Mouse (Mus musculus): ENCODE data around the gene Ppa2. TPM values are rescaled to one million over a fixed set of nuclear protein-coding genes. Genes with fewer than 3 reads are reported as not detected.

The Ppa2 gene
- polyA plus RNA-seq, 1 experiment: 44.3 TPM

- Histone ChIP-seq H3K79me2 (ENCODE audit: control insufficient read depth, insufficient read depth) (no peaks in the 10 kb centered on the region), H3K36me3 (ENCODE audit: control insufficient read depth, insufficient read depth) (no peaks in the 10 kb centered on the region), H3K27me3 (ENCODE audit: control insufficient read depth, insufficient read depth, insufficient read length) (no peaks in the 10 kb centered on the region), H3K4me2 (ENCODE audit: low read depth) (no peak overlapping the region), H3ac (ENCODE audit: control insufficient read depth, insufficient read length) (no peak overlapping the region), H3K4me3 (no peak overlapping the region)
- TF ChIP-seq E2F4 (IDR thresholded peaks at IDR 0.05; ENCODE audit: insufficient read depth) (no peak), MYOD1 (IDR thresholded peaks at IDR 0.05; ENCODE audit: control insufficient read depth in 1 of 3, insufficient read length in 2 of 3, low read depth in 2 of 3) (no peak), CEBPB (IDR thresholded peaks at IDR 0.05; ENCODE audit: insufficient read depth, poor library complexity, severe bottlenecking) (no peak), SRF (IDR thresholded peaks at IDR 0.05; ENCODE audit: control insufficient read depth, insufficient read length, low read depth) (no peak), POLR2A (IDR thresholded peaks at IDR 0.05; ENCODE audit: insufficient read length, low read depth) (no peak), USF1 (IDR thresholded peaks at IDR 0.05; ENCODE audit: low read depth) (no peak)
Observed at GRCm38 (mm10) chr3:133336400-133336799, 26.5 kb downstream of the Ppa2 start.

- H3K79me2 ChIP-seq (ENCODE audit: control insufficient read depth, insufficient read depth): no peaks in the 10 kb centered on the region
- no peak overlapping the region for H3K4me3 ChIP-seq
Observed at GRCm38 (mm10) chr3:133338851-133339356, 29.0 kb downstream of the Ppa2 start.

GRCm38 (mm10) chr3:133339411-133339823, 29.5 kb downstream of the Ppa2 start:
- H3K27me3 ChIP-seq (ENCODE audit: control insufficient read depth, insufficient read depth, insufficient read length): no peaks in the 10 kb centered on the region
- no peaks in the 10 kb centered on the region for H3K79me2 ChIP-seq (ENCODE audit: control insufficient read depth, insufficient read depth)
- H3K36me3 ChIP-seq (ENCODE audit: control insufficient read depth, insufficient read depth): no peaks in the 10 kb centered on the region
- peak overlapping the region; percentile 27 for H3K4me2 ChIP-seq (ENCODE audit: low read depth)
- no peak overlapping the region for H3ac ChIP-seq (ENCODE audit: control insufficient read depth, insufficient read length)
- H3K4me3 ChIP-seq: no peak overlapping the region
- TF ChIP-seq MYOG (IDR thresholded peaks at IDR 0.05; ENCODE audit: control insufficient read depth in 1 of 3, insufficient read depth in 1 of 3, insufficient read length in 2 of 3, low read depth in 2 of 3) (peak; percentile 11 to 63 (median 43)), MYOD1 (IDR thresholded peaks at IDR 0.05; ENCODE audit: control insufficient read depth in 1 of 3, insufficient read length in 2 of 3, low read depth in 2 of 3) (peak in 2 of 3 experiments; percentile 54 to 79), TCF3 (IDR thresholded peaks at IDR 0.05; ENCODE audit: insufficient read length, low read depth) (no peak)

More at GRCm38 (mm10) chr3:133338851-133339356, 29.0 kb downstream of the Ppa2 start:
- no peaks in the 10 kb centered on the region for H3K27me3 ChIP-seq (ENCODE audit: control insufficient read depth, insufficient read depth, insufficient read length)
- H3K4me2 ChIP-seq (ENCODE audit: low read depth): peak overlapping the region; percentile 27
- H3K36me3 ChIP-seq (ENCODE audit: control insufficient read depth, insufficient read depth): no peaks in the 10 kb centered on the region
- TF ChIP-seq TCF3 (IDR thresholded peaks at IDR 0.05; ENCODE audit: insufficient read length, low read depth) (no peak), SRF (IDR thresholded peaks at IDR 0.05; ENCODE audit: control insufficient read depth, insufficient read length, low read depth) (no peak), TCF12 (IDR thresholded peaks at IDR 0.05; ENCODE audit: insufficient read depth, poor library complexity, severe bottlenecking) (no peak), POLR2A (IDR thresholded peaks at IDR 0.05; ENCODE audit: insufficient read length, low read depth) (no peak), CEBPB (IDR thresholded peaks at IDR 0.05; ENCODE audit: insufficient read depth, poor library complexity, severe bottlenecking) (no peak)
- no peak overlapping the region for H3ac ChIP-seq (ENCODE audit: control insufficient read depth, insufficient read length)

GRCm38 (mm10) chr3:133341106-133341505, 31.2 kb downstream of the Ppa2 start:
- H3K36me3 ChIP-seq (ENCODE audit: control insufficient read depth, insufficient read depth): no peaks in the 10 kb centered on the region
- TF ChIP-seq REST (IDR thresholded peaks at IDR 0.05; ENCODE audit: insufficient read depth, insufficient read length) (no peak), E2F4 (IDR thresholded peaks at IDR 0.05; ENCODE audit: insufficient read depth) (no peak), MYOG (IDR thresholded peaks at IDR 0.05; ENCODE audit: control insufficient read depth in 1 of 3, insufficient read depth in 1 of 3, insufficient read length in 2 of 3, low read depth in 2 of 3) (no peak), TCF12 (IDR thresholded peaks at IDR 0.05; ENCODE audit: insufficient read depth, poor library complexity, severe bottlenecking) (no peak), TCF3 (IDR thresholded peaks at IDR 0.05; ENCODE audit: insufficient read length, low read depth) (no peak), POLR2A (IDR thresholded peaks at IDR 0.05; ENCODE audit: insufficient read length, low read depth) (no peak), MYOD1 (IDR thresholded peaks at IDR 0.05; ENCODE audit: control insufficient read depth in 1 of 3, insufficient read length in 2 of 3, low read depth in 2 of 3) (no peak), CEBPB (IDR thresholded peaks at IDR 0.05; ENCODE audit: insufficient read depth, poor library complexity, severe bottlenecking) (no peak), USF1 (IDR thresholded peaks at IDR 0.05; ENCODE audit: low read depth) (no peak), POLR2AphosphoS2 (IDR thresholded peaks at IDR 0.05; ENCODE audit: insufficient read length, low read depth) (no peak), SRF (IDR thresholded peaks at IDR 0.05; ENCODE audit: control insufficient read depth, insufficient read length, low read depth) (no peak), MAX (IDR thresholded peaks at IDR 0.05; ENCODE audit: low read depth) (no peak)

GRCm38 (mm10) chr3:133347535-133347934, 37.6 kb downstream of the Ppa2 start:
- no peak overlapping the region for H3K4me2 ChIP-seq (ENCODE audit: low read depth)
- no peaks in the 10 kb centered on the region for H3K36me3 ChIP-seq (ENCODE audit: control insufficient read depth, insufficient read depth)
- H3K27me3 ChIP-seq (ENCODE audit: control insufficient read depth, insufficient read depth, insufficient read length): no peaks in the 10 kb centered on the region
- no peaks in the 10 kb centered on the region for H3K79me2 ChIP-seq (ENCODE audit: control insufficient read depth, insufficient read depth)
- no peak overlapping the region for H3ac ChIP-seq (ENCODE audit: control insufficient read depth, insufficient read length)
- no peak overlapping the region for H3K4me3 ChIP-seq
- TF ChIP-seq POLR2A (IDR thresholded peaks at IDR 0.05; ENCODE audit: insufficient read length, low read depth): no peak
- TF ChIP-seq USF1 (IDR thresholded peaks at IDR 0.05; ENCODE audit: low read depth): no peak
- no peak for TF ChIP-seq MYOD1 (IDR thresholded peaks at IDR 0.05; ENCODE audit: control insufficient read depth in 1 of 3, insufficient read length in 2 of 3, low read depth in 2 of 3)
- TF ChIP-seq MYOG (IDR thresholded peaks at IDR 0.05; ENCODE audit: control insufficient read depth in 1 of 3, insufficient read depth in 1 of 3, insufficient read length in 2 of 3, low read depth in 2 of 3): no peak
- no peak for TF ChIP-seq MAX (IDR thresholded peaks at IDR 0.05; ENCODE audit: low read depth)
- TF ChIP-seq CEBPB (IDR thresholded peaks at IDR 0.05; ENCODE audit: insufficient read depth, poor library complexity, severe bottlenecking): no peak
- no peak for TF ChIP-seq E2F4 (IDR thresholded peaks at IDR 0.05; ENCODE audit: insufficient read depth)
- TF ChIP-seq REST (IDR thresholded peaks at IDR 0.05; ENCODE audit: insufficient read depth, insufficient read length): no peak
- TF ChIP-seq TCF12 (IDR thresholded peaks at IDR 0.05; ENCODE audit: insufficient read depth, poor library complexity, severe bottlenecking): no peak
- TF ChIP-seq POLR2AphosphoS2 (IDR thresholded peaks at IDR 0.05; ENCODE audit: insufficient read length, low read depth): no peak
- TF ChIP-seq TCF3 (IDR thresholded peaks at IDR 0.05; ENCODE audit: insufficient read length, low read depth): no peak
- TF ChIP-seq SRF (IDR thresholded peaks at IDR 0.05; ENCODE audit: control insufficient read depth, insufficient read length, low read depth): no peak

More at GRCm38 (mm10) chr3:133341106-133341505, 31.2 kb downstream of the Ppa2 start:
- no peak overlapping the region for H3ac ChIP-seq (ENCODE audit: control insufficient read depth, insufficient read length)
- H3K4me2 ChIP-seq (ENCODE audit: low read depth): no peak overlapping the region
- no peak overlapping the region for H3K4me3 ChIP-seq
- H3K27me3 ChIP-seq (ENCODE audit: control insufficient read depth, insufficient read depth, insufficient read length): no peaks in the 10 kb centered on the region
- no peaks in the 10 kb centered on the region for H3K79me2 ChIP-seq (ENCODE audit: control insufficient read depth, insufficient read depth)
